Mouse (Mus musculus) embryonic facial prominence, embryonic 10.5 days (tissue): ENCODE data around the gene Them7. TPM values are rescaled to one million over a fixed set of nuclear protein-coding genes. Genes with fewer than 3 reads are reported as not detected.

ENCODE experiments used
- DNase-seq: peaks from one replicate; pipeline ENCODE4 v3.0.0-alpha.2; 2017; ENCODE audit warnings: low spot score
- H3K27ac ChIP-seq: fragments of 300-500 bp; sonication (generic); replicated peaks from 2 replicates; pipeline ENCODE4 v1.5.1; 2016; ENCODE audit warnings: mild to moderate bottlenecking
- H3K27me3 ChIP-seq: fragments of 300-500 bp; sonication (generic); replicated peaks from 2 replicates; pipeline ENCODE4 v1.6.1; 2016; ENCODE audit warnings: low read depth, mild to moderate bottlenecking; ENCODE audit not compliant: poor library complexity, severe bottlenecking
- H3K36me3 ChIP-seq: fragments of 300-500 bp; sonication (generic); replicated peaks from 2 replicates; pipeline ENCODE4 v1.6.1; 2016; ENCODE audit warnings: mild to moderate bottlenecking, moderate library complexity
- H3K4me1 ChIP-seq: fragments of 300-500 bp; sonication (generic); 2 replicates; pipeline ENCODE4 v1.6.1; 2016
- H3K4me3 ChIP-seq: fragments of 300-500 bp; sonication (generic); 2 replicates; pipeline ENCODE4 v1.5.1; 2016; ENCODE audit warnings: mild to moderate bottlenecking, moderate library complexity
- H3K9me3 ChIP-seq: fragments of 300-500 bp; sonication (generic); 2 replicates; pipeline ENCODE4 v1.6.1; 2016; ENCODE audit warnings: mild to moderate bottlenecking
- WGBS: fragments of 180-500 bp; shearing (Covaris S2); methylation state at CpG from one replicate; pipeline ENCODE4 v1.1.7; 2016; 5-methylcytosine and 5-hydroxymethylcytosine counted together
- polyA plus RNA-seq: library from polyadenylated mRNA; unstranded; fragments of >200 nt; fragmentation: Nextera tagmentation; extraction: Ambion mirVana; gene quantifications from 2 replicates; pipeline ENCODE4 v1.2.1, GENCODE M21; 2016

Them7 gene
- 0.37 and 0.57 TPM in 2 replicates for polyA plus RNA-seq

DNA sequence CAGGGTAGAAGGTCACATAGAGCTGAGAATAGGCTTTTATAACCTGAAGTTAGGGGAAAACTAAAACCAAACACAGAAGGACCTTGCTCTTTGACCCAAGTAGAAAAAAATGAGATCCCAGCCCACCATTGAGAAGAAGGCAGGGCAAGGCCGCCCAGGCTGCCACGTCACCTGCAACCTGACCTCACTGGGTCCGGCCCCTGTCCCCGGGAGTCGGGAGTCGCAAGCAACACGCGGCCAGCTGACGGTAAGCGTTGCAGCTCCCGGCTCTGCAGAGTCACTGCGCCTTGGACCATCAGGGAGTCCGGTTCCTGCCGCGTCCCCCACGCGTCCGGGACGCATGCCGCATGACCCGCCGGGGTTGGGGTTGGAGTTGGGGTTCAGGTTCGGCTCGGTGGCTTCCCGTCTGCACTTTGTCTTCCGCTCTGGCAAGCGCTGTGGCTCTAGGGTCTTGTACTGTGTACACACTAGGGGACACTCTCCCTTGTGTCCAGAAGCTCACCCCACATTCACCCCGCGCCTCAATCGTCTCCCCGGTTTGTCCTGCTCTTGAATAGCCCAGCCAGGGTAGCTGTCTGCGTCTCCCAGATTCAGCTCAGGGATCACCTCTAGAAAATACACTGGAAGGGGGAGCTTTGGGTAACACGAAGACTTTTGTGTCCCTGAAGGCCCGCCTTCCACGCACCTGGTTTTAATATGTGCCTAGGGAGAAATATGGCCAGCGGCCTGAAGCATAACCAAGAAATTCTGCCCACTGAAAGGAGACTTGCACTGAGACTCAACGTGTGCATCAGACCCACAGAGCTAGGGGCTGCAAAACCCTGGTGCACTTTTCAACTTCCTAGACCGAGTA, at the start of gene Them7:
Gene Them7 (plus strand): TSS at position 187 of the 853 bp plus-strand sequence.
- peak within 1 kb of the TSS; percentile 80 for H3K27ac ChIP-seq
- H3K27me3 ChIP-seq: peaks cover 38% of the 10 kb centered on the region
- no peaks in the 10 kb centered on the region for H3K9me3 ChIP-seq
- DNase-seq: peak; percentile 84
- WGBS: 2% methylated on average over 38 of the region's 38 CpGs
- H3K4me3 ChIP-seq: peak within 1 kb of the TSS; percentile 66
- H3K4me1 ChIP-seq: peaks cover 25% of the 10 kb centered on the region
- no peaks in the 10 kb centered on the region for H3K36me3 ChIP-seq

DNA sequence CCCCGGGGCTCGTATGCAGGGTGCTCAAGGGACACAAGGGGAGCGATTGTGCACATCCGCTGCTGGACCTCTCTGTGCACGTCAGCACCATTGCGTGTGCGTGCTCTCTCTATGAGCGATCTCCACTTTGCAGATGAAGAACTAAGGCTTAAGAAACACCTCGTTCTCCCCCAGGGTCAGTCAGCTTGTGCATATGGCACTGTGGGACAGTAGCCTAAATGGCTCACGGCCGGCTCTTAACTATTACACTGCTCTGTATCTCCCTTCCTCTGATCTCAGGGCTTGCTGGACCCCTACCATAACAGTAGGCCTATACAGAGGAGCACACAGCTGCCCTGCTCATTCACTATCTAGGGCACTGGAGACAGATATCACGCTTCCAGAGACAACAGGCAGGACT, 45.2 kb upstream of the Them7 start:
- WGBS: 89% methylated on average over 12 of the region's 12 CpGs
- no peak overlapping the region for H3K27ac ChIP-seq
- H3K27me3 ChIP-seq: no peaks in the 10 kb centered on the region
- no peaks in the 10 kb centered on the region for H3K36me3 ChIP-seq
- DNase-seq: no peak
- H3K4me1 ChIP-seq: 0 out of 2 replicates have a peak, but pooled peaks cover 1% of the 10 kb centered on the region
- no peak overlapping the region for H3K4me3 ChIP-seq
- no peaks in the 10 kb centered on the region; the same call in 1 of the 2 replicates for H3K9me3 ChIP-seq

DNA sequence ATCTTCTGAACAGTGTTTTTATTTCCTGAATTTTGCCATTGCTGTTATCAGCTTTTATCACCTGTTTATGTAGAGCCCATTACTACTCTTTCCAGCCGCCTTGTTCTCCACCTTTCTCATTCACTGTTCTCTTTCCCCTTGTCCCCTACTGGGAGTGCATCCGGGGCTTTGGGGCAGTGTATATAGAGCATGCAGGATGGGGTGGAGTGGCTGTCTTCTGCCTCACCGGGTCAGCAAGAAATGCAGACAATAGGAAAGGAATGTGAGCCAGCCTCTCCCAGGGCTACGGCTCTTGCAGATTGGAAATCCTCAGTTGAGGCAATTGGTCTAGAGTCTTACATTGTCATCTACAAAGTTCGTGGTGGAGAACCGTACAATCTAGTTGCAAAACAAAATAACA, 41.6 kb upstream of the Them7 start:
- 42% methylated on average over 6 of the region's 6 CpGs for WGBS
- Histone ChIP-seq H3K27me3 (no peaks in the 10 kb centered on the region), H3K4me3 (no peak overlapping the region), H3K27ac (no peak overlapping the region), H3K4me1 (0 out of 2 replicates have a peak, but pooled peaks cover 4% of the 10 kb centered on the region), H3K36me3 (no peaks in the 10 kb centered on the region), H3K9me3 (no peaks in the 10 kb centered on the region; the same call in 1 of the 2 replicates)
- DNase-seq: no peak

DNA sequence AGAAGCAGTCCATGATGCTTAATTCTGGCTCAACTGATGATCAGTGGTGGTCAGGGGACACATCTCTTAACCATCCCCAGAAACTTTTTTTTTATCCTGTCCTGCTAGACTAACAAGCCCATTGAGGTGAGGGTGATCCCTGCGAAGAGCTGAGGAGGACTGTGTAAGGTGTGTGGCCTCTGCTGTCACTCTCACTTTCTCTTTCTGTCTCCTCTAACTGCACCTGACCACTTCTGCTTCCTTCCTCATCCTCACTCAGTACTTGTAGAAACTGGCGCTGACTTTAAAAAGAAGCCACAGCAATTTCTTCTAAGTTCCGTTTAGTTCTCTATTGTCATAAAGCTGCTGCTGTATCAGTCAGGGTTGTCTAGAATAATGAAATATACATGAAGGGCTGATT, 39.0 kb upstream of the Them7 start:
- Histone ChIP-seq H3K36me3 (no peaks in the 10 kb centered on the region), H3K4me3 (no peak overlapping the region), H3K4me1 (0 out of 2 replicates have a peak, but pooled peaks cover 10% of the 10 kb centered on the region), H3K9me3 (no peaks in the 10 kb centered on the region; the same call in 1 of the 2 replicates), H3K27ac (no peak overlapping the region), H3K27me3 (no peaks in the 10 kb centered on the region)
- WGBS: 92% methylated on average over 3 of the region's 3 CpGs
- no peak for DNase-seq

DNA sequence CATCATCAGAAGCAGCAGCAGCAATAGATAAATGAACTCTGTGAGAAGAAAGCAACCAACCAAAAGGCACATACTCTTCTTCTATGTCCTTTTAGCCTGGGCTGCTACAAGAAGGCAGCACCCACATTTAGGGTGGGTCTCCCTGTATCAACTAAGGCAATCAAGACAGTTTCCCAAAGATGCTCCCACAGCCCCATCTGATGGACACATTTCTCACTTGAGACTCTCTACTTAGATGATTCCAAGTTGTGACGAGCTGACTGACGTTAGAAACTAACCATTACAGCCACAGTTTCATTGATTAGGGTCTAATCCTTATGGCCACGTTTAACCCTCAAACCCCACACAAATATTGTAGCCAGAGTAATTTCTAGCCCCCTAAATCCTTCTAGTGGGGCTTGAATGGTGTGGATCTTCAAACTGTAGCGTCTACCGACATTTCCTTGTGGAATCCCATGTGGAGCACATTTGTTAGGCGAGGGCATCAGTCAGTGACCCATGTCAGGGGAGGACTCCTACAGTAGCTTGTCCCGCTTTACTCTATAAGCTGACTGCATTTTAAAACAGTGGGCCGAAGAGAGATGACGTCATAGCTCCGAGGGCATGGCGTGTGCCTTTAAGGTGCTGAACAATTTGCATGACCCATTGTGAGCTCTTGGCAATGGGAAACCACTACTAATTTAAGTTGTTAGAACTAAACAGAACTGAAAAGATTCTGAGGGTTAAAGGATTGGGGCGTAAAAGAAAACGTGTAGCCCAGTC, 38.2 kb upstream of the Them7 start:
- no peak overlapping the region for H3K27ac ChIP-seq
- no peak overlapping the region for H3K4me3 ChIP-seq
- H3K4me1 ChIP-seq: 0 out of 2 replicates have a peak, but pooled peaks cover 10% of the 10 kb centered on the region
- no peaks in the 10 kb centered on the region for H3K36me3 ChIP-seq
- no peaks in the 10 kb centered on the region for H3K27me3 ChIP-seq
- H3K9me3 ChIP-seq: no peaks in the 10 kb centered on the region
- WGBS: 82% methylated on average over 13 of the region's 13 CpGs
- DNase-seq: no peak

DNA sequence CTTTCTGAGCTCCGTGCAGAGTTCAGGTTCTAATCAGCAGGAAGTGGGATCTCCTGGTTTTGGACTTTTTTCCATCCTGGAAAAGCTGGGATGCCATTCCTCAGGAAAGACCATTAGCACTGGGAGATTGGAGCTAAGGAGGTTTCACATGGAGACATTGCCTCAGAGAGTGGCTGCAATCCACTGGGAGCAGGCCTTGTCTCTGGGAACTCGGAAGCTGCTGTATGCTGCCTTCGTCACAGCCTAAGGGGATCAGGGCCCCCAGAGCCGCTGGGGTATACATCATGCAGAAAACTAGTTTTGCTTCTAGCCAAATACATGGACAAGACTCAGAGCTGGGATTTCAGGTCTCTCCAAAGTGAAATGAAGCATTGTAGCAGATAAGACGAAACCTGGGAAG, 37.5 kb upstream of the Them7 start:
- no peak for DNase-seq
- H3K27ac ChIP-seq: no peak overlapping the region
- no peaks in the 10 kb centered on the region for H3K27me3 ChIP-seq
- H3K9me3 ChIP-seq: no peaks in the 10 kb centered on the region
- no peaks in the 10 kb centered on the region for H3K36me3 ChIP-seq
- no peak overlapping the region for H3K4me3 ChIP-seq
- H3K4me1 ChIP-seq: 0 out of 2 replicates have a peak, but pooled peaks cover 10% of the 10 kb centered on the region
- 78% methylated on average over 5 of the region's 5 CpGs for WGBS

DNA sequence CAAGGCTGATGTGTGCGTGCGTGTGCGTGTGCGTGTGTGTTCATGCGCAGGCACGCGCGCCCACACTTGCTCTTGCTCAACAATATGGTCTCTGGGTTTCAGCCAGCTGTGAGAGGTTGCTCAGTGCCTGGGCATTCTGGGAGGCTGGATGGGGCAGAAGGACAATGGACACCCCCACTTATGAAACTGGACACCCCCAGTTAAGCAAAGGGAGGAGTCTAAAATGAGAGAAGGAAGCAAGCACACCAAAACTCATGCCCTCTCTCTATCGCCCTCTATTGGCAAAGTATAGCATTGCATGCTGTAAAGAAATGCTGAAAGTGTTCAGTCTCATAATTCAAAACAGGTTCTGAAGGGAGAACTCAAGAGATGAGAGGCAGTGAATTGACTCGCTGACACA, 35.9 kb upstream of the Them7 start:
- H3K27me3 ChIP-seq: no peaks in the 10 kb centered on the region
- H3K4me3 ChIP-seq: no peak overlapping the region
- no peaks in the 10 kb centered on the region for H3K36me3 ChIP-seq
- WGBS: 78% methylated on average over 10 of the region's 10 CpGs
- 0 out of 2 replicates have a peak, but pooled peaks cover 10% of the 10 kb centered on the region for H3K4me1 ChIP-seq
- H3K9me3 ChIP-seq: no peaks in the 10 kb centered on the region
- no peak overlapping the region for H3K27ac ChIP-seq
- DNase-seq: peak; percentile 22

DNA sequence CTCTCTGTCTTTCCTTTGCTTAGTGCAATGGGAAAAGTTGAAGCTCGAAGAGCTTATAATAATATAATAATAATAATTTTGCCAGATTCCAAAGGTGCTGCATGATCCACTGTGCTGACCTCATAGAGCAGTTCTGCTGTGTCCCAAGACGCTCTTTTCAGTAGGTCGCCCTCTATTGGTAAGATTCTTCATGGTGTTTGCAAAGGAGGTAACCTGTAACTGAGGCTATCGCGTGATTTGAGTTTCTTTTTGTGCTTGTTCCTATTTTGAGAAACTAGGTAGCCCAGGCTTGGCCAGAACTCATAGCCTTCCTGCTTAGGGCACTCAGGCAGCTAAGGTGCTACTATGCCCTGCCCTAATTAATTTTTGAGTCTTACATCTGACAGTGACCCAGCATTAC, 34.8 kb upstream of the Them7 start:
- no peaks in the 10 kb centered on the region for H3K9me3 ChIP-seq
- H3K36me3 ChIP-seq: no peaks in the 10 kb centered on the region
- WGBS: 28% methylated on average over 5 of the region's 5 CpGs
- DNase-seq: no peak
- no peaks in the 10 kb centered on the region for H3K27me3 ChIP-seq
- no peak overlapping the region for H3K27ac ChIP-seq
- no peak overlapping the region for H3K4me3 ChIP-seq
- 0 out of 2 replicates have a peak, but pooled peaks cover 8% of the 10 kb centered on the region for H3K4me1 ChIP-seq

DNA sequence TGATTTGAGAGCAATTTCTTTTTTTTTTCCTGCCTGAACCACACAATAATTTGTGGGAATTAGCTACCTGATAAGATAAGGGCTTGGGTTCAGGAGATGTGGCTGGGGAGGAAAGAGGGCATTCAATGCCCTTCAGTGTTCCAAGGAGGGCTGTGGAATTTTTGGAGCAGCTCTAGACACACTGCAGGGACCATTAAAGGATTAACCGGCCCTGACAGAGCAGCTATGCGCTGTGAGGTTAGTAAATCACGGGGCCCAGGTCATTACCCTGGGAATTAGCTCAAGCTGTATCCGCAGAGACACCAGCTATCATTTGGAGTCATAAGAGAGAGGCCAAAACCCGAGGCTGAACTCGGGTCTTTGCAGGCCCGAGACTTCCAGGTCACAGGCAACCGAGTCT, 24.0 kb upstream of the Them7 start:
- no peak overlapping the region for H3K27ac ChIP-seq
- no peaks in the 10 kb centered on the region for H3K9me3 ChIP-seq
- H3K4me3 ChIP-seq: no peak overlapping the region
- WGBS: 28% methylated on average over 8 of the region's 8 CpGs
- no peaks in the 10 kb centered on the region for H3K36me3 ChIP-seq
- no peaks in the 10 kb centered on the region for H3K27me3 ChIP-seq
- DNase-seq: peak; percentile 12
- peaks cover 7% of the 10 kb centered on the region; the same call in 1 of the 2 replicates for H3K4me1 ChIP-seq

DNA sequence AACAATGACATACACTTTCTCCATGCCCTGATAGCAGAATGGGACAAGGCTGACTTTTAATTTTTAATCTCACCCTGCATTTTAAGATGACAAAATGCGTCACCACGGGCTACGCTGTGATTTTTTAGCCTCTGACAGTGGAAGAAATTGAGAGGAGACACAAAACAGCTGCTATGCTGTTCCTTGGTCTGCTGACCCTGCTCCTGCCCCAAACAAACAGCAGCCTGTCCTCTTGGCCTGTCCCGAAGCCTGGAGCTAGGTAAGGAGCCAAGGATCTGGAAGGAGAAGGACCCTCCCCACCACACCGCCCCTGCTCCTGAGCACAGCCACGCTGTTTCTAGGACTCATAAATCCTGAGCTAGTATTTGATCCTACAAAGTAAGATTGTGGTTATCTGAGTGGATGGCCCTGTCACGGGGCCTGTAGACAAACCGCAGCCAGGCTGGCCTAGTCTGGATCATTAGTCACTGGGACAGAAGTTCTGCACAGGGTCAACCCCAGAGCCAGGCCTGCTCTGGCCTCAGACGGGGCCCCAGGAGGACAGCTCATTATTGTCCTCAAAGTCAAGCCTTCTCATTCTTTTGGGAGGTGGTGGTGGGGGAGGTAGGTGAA, 17.5 kb upstream of the Them7 start:
- Histone ChIP-seq H3K9me3 (no peaks in the 10 kb centered on the region), H3K27me3 (no peaks in the 10 kb centered on the region), H3K27ac (no peak overlapping the region), H3K36me3 (no peaks in the 10 kb centered on the region), H3K4me3 (no peak overlapping the region), H3K4me1 (peaks cover 3% of the 10 kb centered on the region)
- WGBS: 80% methylated on average over 9 of the region's 9 CpGs
- DNase-seq: no peak

DNA sequence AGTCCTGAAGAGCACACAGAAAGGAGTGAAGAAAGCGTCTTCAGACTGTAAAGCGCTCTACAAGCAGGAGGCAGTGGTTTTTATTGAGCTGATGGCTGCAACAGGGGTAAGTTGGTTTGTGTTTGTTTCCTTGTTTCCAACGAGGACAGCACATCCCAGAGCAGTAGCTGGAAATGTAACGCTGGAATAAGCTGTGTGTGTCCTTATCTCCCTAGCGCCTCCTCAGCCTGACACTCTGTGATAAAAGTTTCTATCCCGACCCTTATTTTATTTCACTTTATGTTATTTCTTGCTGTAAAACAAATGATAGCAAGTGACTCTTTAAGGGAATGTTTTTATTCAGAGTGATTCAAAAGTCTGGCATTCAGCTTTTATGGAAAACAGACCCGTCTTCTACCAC, 11.3 kb upstream of the Them7 start:
- 84% methylated on average over 7 of the region's 7 CpGs for WGBS
- peaks cover 7% of the 10 kb centered on the region; the same call in 1 of the 2 replicates for H3K27me3 ChIP-seq
- H3K9me3 ChIP-seq: no peaks in the 10 kb centered on the region
- H3K4me3 ChIP-seq: no peak overlapping the region
- no peaks in the 10 kb centered on the region for H3K36me3 ChIP-seq
- no peak overlapping the region for H3K27ac ChIP-seq
- DNase-seq: no peak
- peaks cover 8% of the 10 kb centered on the region for H3K4me1 ChIP-seq

DNA sequence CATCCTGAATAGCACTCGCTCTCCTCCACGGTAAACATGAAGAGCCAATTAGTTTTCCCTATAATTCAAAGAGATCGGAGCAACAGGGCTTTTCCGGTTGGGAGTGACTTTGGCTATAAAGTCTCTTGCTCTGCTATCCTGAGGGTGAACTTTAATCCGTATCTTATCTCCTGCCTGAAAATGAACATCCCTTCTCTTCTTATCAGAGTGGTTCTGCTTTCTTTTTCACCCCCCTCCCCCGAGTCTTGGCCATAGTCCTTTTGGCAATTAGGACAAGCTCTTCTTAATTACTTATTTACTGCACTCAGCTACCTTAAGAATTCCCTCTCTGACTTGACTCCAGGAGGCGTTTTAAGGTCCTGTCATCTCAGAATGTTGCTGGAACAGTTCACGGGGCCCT, 8.2 kb upstream of the Them7 start:
- peaks cover 7% of the 10 kb centered on the region; the same call in 1 of the 2 replicates for H3K27me3 ChIP-seq
- peaks cover 4% of the 10 kb centered on the region for H3K4me1 ChIP-seq
- WGBS: 57% methylated on average over 8 of the region's 8 CpGs
- no peak overlapping the region for H3K4me3 ChIP-seq
- H3K27ac ChIP-seq: no peak overlapping the region
- DNase-seq: no peak
- H3K9me3 ChIP-seq: no peaks in the 10 kb centered on the region
- H3K36me3 ChIP-seq: no peaks in the 10 kb centered on the region
